Mouse (Mus musculus): ENCODE results near the gene Stk26. TPM values are rescaled to one million over a fixed set of nuclear protein-coding genes. Genes with fewer than 3 reads are reported as not detected.

The Stk26 gene
- total and polyA plus RNA-seq, 3 experiments, result 1.0 to 3.4 (median 2.2) TPM

- 69% methylated on average over 3 of the region's 3 CpGs for WGBS
- Histone ChIP-seq H3K4me1 (ENCODE audit: control insufficient read depth, insufficient read depth, low read length) (no peaks in the 10 kb centered on the region), H3K36me3 (ENCODE audit: control insufficient read depth, insufficient read depth, low read length) (no peaks in the 10 kb centered on the region), H3K4me3 (no peak overlapping the region), H3K27me3 (ENCODE audit: control insufficient read depth, insufficient read depth, low read length) (no peaks in the 10 kb centered on the region), H3K9ac (ENCODE audit: low read depth, low read length) (no peak overlapping the region), H3K79me2 (replicated peaks; ENCODE audit: control insufficient read depth, insufficient read depth, low read length) (no peaks in the 10 kb centered on the region), H3K27ac (no peak overlapping the region)
- intact Hi-C loops (cut with DNase I), result no loop called here
- no peak for DNase-seq
- TF ChIP-seq CTCF (IDR thresholded peaks at IDR 0.05) (no peak), EP300 (IDR thresholded peaks at IDR 0.05; ENCODE audit: insufficient read depth, low read depth, low read length) (no peak), POLR2A (IDR thresholded peaks at IDR 0.05; ENCODE audit: insufficient read depth, low read depth, low read length) (no peak)
Measured at GRCm38 (mm10) chrX:50917389-50917788, 76.5 kb downstream of the Stk26 start.

- no peak overlapping the region for H3K27ac ChIP-seq
- no peaks in the 10 kb centered on the region for H3K27me3 ChIP-seq (ENCODE audit: control insufficient read depth, insufficient read depth, low read length)
- 32% methylated on average over 3 of the region's 3 CpGs for WGBS
- intact Hi-C loops (cut with DNase I), result no loop called here
- no peak overlapping the region for H3K4me3 ChIP-seq
- H3K79me2 ChIP-seq (replicated peaks; ENCODE audit: control insufficient read depth, insufficient read depth, low read length), result no peaks in the 10 kb centered on the region
- no peaks in the 10 kb centered on the region for H3K4me1 ChIP-seq (ENCODE audit: control insufficient read depth, insufficient read depth, low read length)
- H3K9ac ChIP-seq (ENCODE audit: low read depth, low read length), result no peak overlapping the region
- DNase-seq, result no peak
- no peaks in the 10 kb centered on the region for H3K36me3 ChIP-seq (ENCODE audit: control insufficient read depth, insufficient read depth, low read length)
- no peak for TF ChIP-seq CTCF (IDR thresholded peaks at IDR 0.05)
Measured at GRCm38 (mm10) chrX:50918754-50919153, 77.9 kb downstream of the Stk26 start.

- Histone ChIP-seq H3K4me1 (ENCODE audit: control insufficient read depth, insufficient read depth, low read length) (no peaks in the 10 kb centered on the region), H3K27me3 (ENCODE audit: control insufficient read depth, insufficient read depth, low read length) (no peaks in the 10 kb centered on the region), H3K36me3 (ENCODE audit: control insufficient read depth, insufficient read depth, low read length) (no peaks in the 10 kb centered on the region), H3K27ac (no peak overlapping the region), H3K4me3 (no peak overlapping the region), H3K9ac (ENCODE audit: low read depth, low read length) (no peak overlapping the region), H3K79me2 (replicated peaks; ENCODE audit: control insufficient read depth, insufficient read depth, low read length) (no peaks in the 10 kb centered on the region)
- DNase-seq, result no peak
- TF ChIP-seq EP300 (IDR thresholded peaks at IDR 0.05; ENCODE audit: insufficient read depth, low read depth, low read length) (no peak), POLR2A (IDR thresholded peaks at IDR 0.05; ENCODE audit: insufficient read depth, low read depth, low read length) (no peak), CTCF (IDR thresholded peaks at IDR 0.05) (peak; percentile 53)
- 42% methylated on average over 18 of the region's 18 CpGs for WGBS
- intact Hi-C loops (cut with DNase I), result loop anchor here (10.0 kb wide), 1 partner anchor 250 kb away; no protein-coding TSS in a partner anchor
Measured at GRCm38 (mm10) chrX:50924629-50925364, 84.0 kb downstream of the Stk26 start.

GRCm38 (mm10) chrX:50926893-50927545 lies 86.2 kb downstream of the Stk26 start:
- 61% methylated on average over 10 of the region's 10 CpGs for WGBS
- intact Hi-C loops (cut with DNase I), result loop anchor here (10.0 kb wide), 1 partner anchor 252 kb away; no protein-coding TSS in a partner anchor
- H3K27me3 ChIP-seq (ENCODE audit: control insufficient read depth, insufficient read depth, low read length), result no peaks in the 10 kb centered on the region

GRCm38 (mm10) chrX:50930309-50930708 lies 89.5 kb downstream of the Stk26 start:
- no peak for DNase-seq
- H3K79me2 ChIP-seq (replicated peaks; ENCODE audit: control insufficient read depth, insufficient read depth, low read length), result no peaks in the 10 kb centered on the region
- H3K4me1 ChIP-seq (ENCODE audit: control insufficient read depth, insufficient read depth, low read length), result no peaks in the 10 kb centered on the region
- no peak overlapping the region for H3K27ac ChIP-seq
- 53% methylated on average over 3 of the region's 3 CpGs for WGBS
- H3K9ac ChIP-seq (ENCODE audit: low read depth, low read length), result no peak overlapping the region
- intact Hi-C loops (cut with DNase I), result loop anchor here (10.0 kb wide), 1 partner anchor 56 kb away; no protein-coding TSS in a partner anchor
- no peaks in the 10 kb centered on the region for H3K36me3 ChIP-seq (ENCODE audit: control insufficient read depth, insufficient read depth, low read length)
- H3K4me3 ChIP-seq, result no peak overlapping the region
- no peaks in the 10 kb centered on the region for H3K27me3 ChIP-seq (ENCODE audit: control insufficient read depth, insufficient read depth, low read length)
- TF ChIP-seq CTCF (IDR thresholded peaks at IDR 0.05), result no peak
- no peak for TF ChIP-seq POLR2A (IDR thresholded peaks at IDR 0.05; ENCODE audit: insufficient read depth, low read depth, low read length)
- TF ChIP-seq EP300 (IDR thresholded peaks at IDR 0.05; ENCODE audit: insufficient read depth, low read depth, low read length), result no peak

More at GRCm38 (mm10) chrX:50926893-50927545, 86.2 kb downstream of the Stk26 start:
- H3K4me1 ChIP-seq (ENCODE audit: control insufficient read depth, insufficient read depth, low read length), result no peaks in the 10 kb centered on the region
- H3K79me2 ChIP-seq (replicated peaks; ENCODE audit: control insufficient read depth, insufficient read depth, low read length), result no peaks in the 10 kb centered on the region
- H3K9ac ChIP-seq (ENCODE audit: low read depth, low read length), result no peak overlapping the region
- TF ChIP-seq POLR2A (IDR thresholded peaks at IDR 0.05; ENCODE audit: insufficient read depth, low read depth, low read length) (no peak), CTCF (IDR thresholded peaks at IDR 0.05) (no peak), EP300 (IDR thresholded peaks at IDR 0.05; ENCODE audit: insufficient read depth, low read depth, low read length) (no peak)
- H3K36me3 ChIP-seq (ENCODE audit: control insufficient read depth, insufficient read depth, low read length), result no peaks in the 10 kb centered on the region
- H3K27ac ChIP-seq, result no peak overlapping the region
- no peak overlapping the region for H3K4me3 ChIP-seq
- no peak for DNase-seq

- Histone ChIP-seq H3K4me3 (no peak overlapping the region), H3K36me3 (ENCODE audit: control insufficient read depth, insufficient read depth, low read length) (no peaks in the 10 kb centered on the region), H3K27ac (no peak overlapping the region), H3K27me3 (ENCODE audit: control insufficient read depth, insufficient read depth, low read length) (no peaks in the 10 kb centered on the region), H3K9ac (ENCODE audit: low read depth, low read length) (no peak overlapping the region), H3K4me1 (ENCODE audit: control insufficient read depth, insufficient read depth, low read length) (no peaks in the 10 kb centered on the region), H3K79me2 (replicated peaks; ENCODE audit: control insufficient read depth, insufficient read depth, low read length) (no peaks in the 10 kb centered on the region)
- TF ChIP-seq EP300 (IDR thresholded peaks at IDR 0.05; ENCODE audit: insufficient read depth, low read depth, low read length), result no peak
- TF ChIP-seq CTCF (IDR thresholded peaks at IDR 0.05), result no peak
- no peak for TF ChIP-seq POLR2A (IDR thresholded peaks at IDR 0.05; ENCODE audit: insufficient read depth, low read depth, low read length)
- intact Hi-C loops (cut with DNase I), result loop anchor here (10.0 kb wide), 1 partner anchor 62 kb away; no protein-coding TSS in a partner anchor
- DNase-seq, result no peak
- WGBS, result 70% methylated on average over 3 of the region's 3 CpGs
Measured at GRCm38 (mm10) chrX:50937117-50937516, 96.3 kb downstream of the Stk26 start.
